8 mouse cellular contexts compared by ENCODE assay signal in genomic region chr3:22075517-22075886, GRCm38 (mm10). TPM values are rescaled to one million over a fixed set of nuclear protein-coding genes. Genes with fewer than 3 reads are reported as not detected.
DNase-seq lines count a peak whose midpoint lies in the region; ATAC-seq and TF ChIP-seq lines count a peak whose summit lies in the region.

No protein-coding gene starts in this region.

- peak; percentile 15 for DNase-seq in kidney, postnatal 0 days (ENCODE audit: low spot score)
- DNase-seq in kidney, postnatal 14 days = no peak
- peak; percentile 12 for DNase-seq in heart, postnatal 0 days (ENCODE audit: low spot score)
- DNase-seq in lung, postnatal 36 days = peak; percentile 46
- DNase-seq in gastrocnemius, postnatal 14 days = no peak
- no peak for DNase-seq in layer of hippocampus, adult 9-11 months
- DNase-seq in B cell, adult 2 months = no peak

- peak overlapping the region; percentile 90 for H3K4me2 ChIP-seq in kidney, postnatal 0 days (ENCODE audit: low read length)
- peak overlapping the region; percentile 83 for H3K4me2 ChIP-seq in heart, postnatal 0 days (ENCODE audit: low read depth, low read length)

- H3K27me3 ChIP-seq in kidney, postnatal 0 days (ENCODE audit: insufficient read depth, low read length) = no peaks in the 10 kb centered on the region
- H3K27me3 ChIP-seq in heart, postnatal 0 days (ENCODE audit: control insufficient read depth, insufficient read depth, low read length) = no peaks in the 10 kb centered on the region

- no peaks in the 10 kb centered on the region for H3K36me3 ChIP-seq in kidney, postnatal 0 days (ENCODE audit: insufficient read depth, low read length)
- no peaks in the 10 kb centered on the region for H3K36me3 ChIP-seq in heart, postnatal 0 days (replicated peaks; ENCODE audit: control insufficient read depth, insufficient read depth, low read length)

- under 1% methylated on average over 28 of the region's 28 CpGs for WGBS in kidney, postnatal 0 days
- under 1% methylated on average over 28 of the region's 28 CpGs for whole genome bisulfite sequencing in heart, postnatal 0 days

- peaks cover 6% of the 10 kb centered on the region; the same call in 1 of the 2 replicates for H3K4me1 ChIP-seq in kidney, postnatal 0 days (replicated peaks; ENCODE audit: insufficient read depth, low read length)
- H3K4me1 ChIP-seq in brown adipose tissue, adult 24 weeks (ENCODE audit: control insufficient read depth, insufficient read depth, insufficient read length, low read length) = peaks cover 10% of the 10 kb centered on the region
- H3K4me1 ChIP-seq in heart, postnatal 0 days (ENCODE audit: control insufficient read depth, insufficient read depth) = peaks cover 28% of the 10 kb centered on the region

- TF ChIP-seq CTCF in kidney, postnatal 0 days (IDR thresholded peaks at IDR 0.05; ENCODE audit: low read depth) = no peak
- no peak for TF ChIP-seq CTCF in heart, postnatal 0 days (IDR thresholded peaks at IDR 0.05; ENCODE audit: low read depth)

- intact Hi-C loops in gastrocnemius, postnatal 14 days (cut with DNase I; ENCODE audit: low total_unique reads) = no loop called here

- peak overlapping the region; percentile 98 for H3K27ac ChIP-seq in kidney, postnatal 0 days
- H3K27ac ChIP-seq in brown adipose tissue, adult 24 weeks (replicated peaks; ENCODE audit: low read depth, low read length) = peak overlapping the region; percentile 61
- H3K27ac ChIP-seq in heart, postnatal 0 days (ENCODE audit: low read depth) = peak overlapping the region; percentile 97

- H3K9ac ChIP-seq in kidney, postnatal 0 days (ENCODE audit: low read depth, low read length) = peak overlapping the region; percentile 96
- peak overlapping the region; percentile 86 for H3K9ac ChIP-seq in heart, postnatal 0 days (replicated peaks; ENCODE audit: low read depth, low read length)

- ATAC-seq in kidney, postnatal 0 days (replicated peaks; ENCODE audit: low FRiP score, low read depth) = no peak
- ATAC-seq in heart, postnatal 0 days (ENCODE audit: insufficient read depth, low read depth) = no peak

- H3K4me3 ChIP-seq in kidney, postnatal 0 days (replicated peaks; ENCODE audit: low read depth, low read length) = peak overlapping the region; percentile 86
- peak overlapping the region; percentile 82 for H3K4me3 ChIP-seq in brown adipose tissue, adult 24 weeks (ENCODE audit: insufficient read depth, low read depth, low read length)
- peak overlapping the region; percentile 96 for H3K4me3 ChIP-seq in heart, postnatal 0 days (ENCODE audit: low read depth, low read length)

- no peaks in the 10 kb centered on the region for H3K9me3 ChIP-seq in kidney, postnatal 0 days (replicated peaks; ENCODE audit: low read length)
- H3K9me3 ChIP-seq in heart, postnatal 0 days (replicated peaks; ENCODE audit: control insufficient read depth, low read length) = no peaks in the 10 kb centered on the region

- no peak for TF ChIP-seq EP300 in heart, postnatal 0 days (IDR thresholded peaks at IDR 0.05; ENCODE audit: low read depth)

RNA-seq across cellular contexts. Expression of gene Tbl1xr1, which starts 0.9 kb away (rescaled TPM):
- polyA plus RNA-seq in kidney, postnatal 0 days (2015; fragmentation: Nextera tagmentation; extraction: Ambion mirVana) = 10.7 and 12.2 TPM in 2 replicates
- 7.1 and 21.8 TPM in 2 replicates for polyA plus RNA-seq in brown adipose tissue, adult 24 weeks (2012; ENCODE audit: insufficient read depth, insufficient read length, missing spikeins)
- total RNA-seq in heart, postnatal 0 days (2014; rRNA removed; ENCODE audit: low replicate concordance) = 17.2 and 17.9 TPM in 2 replicates
- polyA plus RNA-seq in heart, postnatal 0 days (2015; fragmentation: Nextera tagmentation; extraction: Ambion mirVana) = 6.1 and 7.7 TPM in 2 replicates
- total RNA-seq in gastrocnemius, postnatal 14 days (2021) = 10 to 100 TPM; 49.8 to 65.4 TPM

Comparison
In these comparisons a context has a peak if more than half of its experiments do, and no peak if none do; other contexts are left out.
1. DNase-seq: peak in kidney, postnatal 0 days (single experiment), heart, postnatal 0 days (single experiment) and lung, postnatal 36 days (single experiment); none in kidney, postnatal 14 days (single experiment), gastrocnemius, postnatal 14 days (single experiment), layer of hippocampus, adult 9-11 months (single experiment) and B cell, adult 2 months (0 of 2).
2. Peak in every context shown above with its lines, with median percentiles within 50 percentile points of each other: H3K27ac ChIP-seq and H3K4me3 ChIP-seq.